Mouse (Mus musculus): ENCODE results near the gene Brsk2.

DNA sequence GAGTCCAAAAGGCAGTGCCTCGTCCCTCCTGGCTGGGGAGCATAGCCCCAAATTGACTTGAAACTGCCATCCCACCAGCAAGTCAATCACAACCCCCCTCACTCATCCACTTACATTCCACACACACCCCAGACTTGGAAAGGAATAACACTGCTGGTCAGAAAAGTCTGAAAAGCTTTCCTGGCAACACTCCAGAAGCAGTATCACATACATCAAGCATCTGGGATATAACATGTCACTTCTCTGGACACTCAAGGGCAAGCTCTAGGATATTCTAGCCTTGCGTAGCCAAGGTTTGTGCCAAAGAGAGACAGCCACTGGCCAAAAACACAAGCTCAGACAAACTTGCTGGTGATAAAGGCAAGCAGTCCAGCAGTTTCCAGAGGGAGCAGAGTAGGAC, 75.6 kb downstream of the Brsk2 start:
- TF ChIP-seq CTCF (IDR thresholded peaks at IDR 0.05; ENCODE audit: borderline replicate concordance, insufficient read depth, low read depth, low read length) (no peak), POLR2A (IDR thresholded peaks at IDR 0.05; ENCODE audit: borderline replicate concordance, insufficient read depth, low read length) (no peak)

Data from cerebellum, adult 2 months (tissue).